Mouse (Mus musculus): ENCODE measurements at regions not wholly inside any gene's neighbourhood (a gene's known extent, or its start where the extent isn't known, plus 50 kb on each side); places are given as distances from the start of the nearest gene placed in this dataset.

DNA sequence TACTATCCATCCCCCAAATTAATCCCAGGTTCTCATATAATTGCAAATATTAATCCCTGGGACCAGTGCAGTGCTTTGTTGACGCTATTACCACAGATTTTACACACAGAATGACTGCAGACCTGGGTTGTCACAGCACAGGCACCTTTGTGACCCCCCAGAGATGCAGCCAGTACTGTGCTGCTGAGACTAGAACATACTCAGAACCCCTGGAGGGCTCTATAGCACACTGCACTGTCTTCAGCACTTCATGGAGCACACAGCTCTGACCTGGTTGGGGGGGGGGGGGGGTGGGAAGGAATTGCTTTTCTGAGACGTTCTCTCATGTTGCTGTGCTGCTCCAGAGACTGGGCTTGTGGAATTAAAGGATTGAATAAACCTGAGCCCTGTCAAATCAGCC is 154.9 kb upstream of the Gm34302 start:
- no peak for DNase-seq
- intact Hi-C loops (cut with DNase I; ENCODE audit: low total_unique reads), result no loop called here

DNA sequence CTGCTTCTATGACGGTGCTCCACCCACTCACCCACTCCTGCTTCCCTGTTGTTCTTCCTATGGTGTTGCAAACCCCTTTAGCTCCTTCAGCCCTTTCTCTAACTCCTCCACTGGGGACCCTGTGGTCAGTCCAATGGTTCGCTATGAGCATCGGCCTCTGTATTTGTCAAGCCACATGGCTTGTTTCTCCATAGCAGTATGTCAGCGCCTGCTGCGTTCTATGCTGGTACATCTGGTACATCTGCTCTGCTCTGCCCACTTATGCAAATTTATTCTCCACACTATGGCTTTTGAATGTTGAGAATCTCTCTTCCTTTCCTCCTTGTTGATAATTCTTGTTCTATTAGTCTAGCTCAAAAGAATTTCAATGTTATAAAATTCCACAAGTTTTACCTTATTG is 154.2 kb upstream of the Gm34302 start:
- DNase-seq, result no peak
- intact Hi-C loops (cut with DNase I; ENCODE audit: low total_unique reads), result no loop called here

DNA sequence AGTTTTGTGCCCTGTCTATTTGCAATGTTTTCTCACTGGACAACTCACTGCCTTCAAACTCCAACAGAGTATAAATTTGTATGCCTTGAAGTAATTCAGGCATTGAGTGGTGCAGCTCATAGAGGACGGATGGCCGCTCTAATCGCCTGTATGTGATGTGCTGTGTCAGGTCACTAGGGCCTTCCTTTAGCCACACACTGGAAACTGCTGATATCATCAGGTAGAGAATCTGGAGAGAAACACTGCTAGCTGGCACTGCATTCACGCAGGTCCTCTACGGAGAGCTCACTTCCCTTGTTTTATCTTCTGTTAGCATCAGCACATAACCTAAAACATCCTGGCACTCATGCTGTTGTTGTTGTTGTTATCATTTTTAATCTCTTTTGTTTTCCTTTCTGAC is 144.0 kb upstream of the Gm34302 start:
- DNase-seq, result no peak
- intact Hi-C loops (cut with DNase I; ENCODE audit: low total_unique reads), result no loop called here

DNA sequence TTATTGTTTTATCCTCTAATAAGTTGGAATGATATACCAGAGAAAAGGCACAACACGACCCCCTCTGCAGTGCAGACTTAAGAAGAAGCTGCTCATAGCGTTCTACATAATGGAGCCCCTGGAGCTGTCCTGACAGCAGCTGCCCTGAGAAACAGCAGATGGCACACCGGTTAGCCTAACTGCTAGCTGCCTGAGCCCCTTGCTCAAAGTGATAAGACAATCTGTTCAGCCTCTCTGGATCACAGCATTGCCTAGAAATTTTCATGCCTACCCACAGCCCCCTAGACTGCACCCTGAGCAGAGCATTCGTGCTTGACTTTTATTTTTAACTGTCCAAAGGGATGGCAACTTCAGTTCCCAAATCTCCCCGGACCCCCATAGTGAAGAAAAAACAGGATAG is 132.4 kb upstream of the Gm34302 start:
- intact Hi-C loops (cut with DNase I; ENCODE audit: low total_unique reads), result no loop called here
- DNase-seq, result no peak

DNA sequence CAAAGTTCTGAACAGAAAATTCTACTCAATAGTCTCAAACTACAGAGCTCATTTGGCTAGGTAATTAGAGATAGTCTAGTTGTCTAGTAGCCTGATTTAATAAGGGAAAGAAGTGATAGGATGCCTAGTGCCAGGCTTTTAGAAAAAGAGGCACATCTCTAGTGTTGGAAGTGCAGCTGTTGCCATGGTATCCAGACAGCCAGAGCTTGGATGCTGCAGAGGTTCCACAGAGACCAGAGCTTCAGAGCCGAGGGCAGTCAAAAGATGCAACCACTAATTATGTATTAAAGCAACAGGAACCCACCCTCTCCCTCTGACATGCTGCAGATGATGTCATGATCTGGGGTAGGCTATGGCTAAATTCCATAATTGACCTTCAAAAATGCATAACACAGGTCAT is 130.0 kb upstream of the Gm34302 start:
- DNase-seq, result no peak
- intact Hi-C loops (cut with DNase I; ENCODE audit: low total_unique reads), result no loop called here

DNA sequence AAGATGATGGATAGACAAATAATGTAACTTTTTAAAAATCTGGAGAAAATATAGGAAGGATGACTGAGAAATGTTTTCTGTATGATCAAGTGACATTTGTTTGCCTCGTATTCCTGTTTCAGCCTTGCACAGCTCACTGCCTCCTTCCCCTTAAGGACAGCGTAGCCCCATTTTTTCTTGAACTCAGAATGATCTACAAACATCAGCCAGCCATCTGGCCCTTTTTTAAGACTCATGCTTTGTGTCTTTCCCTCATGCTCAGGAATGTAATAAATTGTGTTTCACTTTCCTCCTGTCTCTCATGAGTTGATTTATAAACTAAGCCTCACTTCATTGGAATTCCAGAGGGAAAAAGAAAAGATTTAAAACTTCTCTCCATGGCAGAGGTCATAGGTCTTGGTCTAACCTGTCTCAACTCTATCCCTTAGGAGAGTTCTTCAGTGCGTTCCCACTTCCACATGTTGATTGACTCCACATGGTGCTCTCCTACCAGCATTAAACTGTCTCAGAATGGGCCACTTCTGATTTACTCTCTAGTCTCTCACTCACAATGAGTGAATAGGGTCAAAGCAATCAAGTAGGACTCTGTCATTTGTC is 129.2 kb upstream of the Gm34302 start:
- no peak for DNase-seq
- intact Hi-C loops (cut with DNase I; ENCODE audit: low total_unique reads), result no loop called here

DNA sequence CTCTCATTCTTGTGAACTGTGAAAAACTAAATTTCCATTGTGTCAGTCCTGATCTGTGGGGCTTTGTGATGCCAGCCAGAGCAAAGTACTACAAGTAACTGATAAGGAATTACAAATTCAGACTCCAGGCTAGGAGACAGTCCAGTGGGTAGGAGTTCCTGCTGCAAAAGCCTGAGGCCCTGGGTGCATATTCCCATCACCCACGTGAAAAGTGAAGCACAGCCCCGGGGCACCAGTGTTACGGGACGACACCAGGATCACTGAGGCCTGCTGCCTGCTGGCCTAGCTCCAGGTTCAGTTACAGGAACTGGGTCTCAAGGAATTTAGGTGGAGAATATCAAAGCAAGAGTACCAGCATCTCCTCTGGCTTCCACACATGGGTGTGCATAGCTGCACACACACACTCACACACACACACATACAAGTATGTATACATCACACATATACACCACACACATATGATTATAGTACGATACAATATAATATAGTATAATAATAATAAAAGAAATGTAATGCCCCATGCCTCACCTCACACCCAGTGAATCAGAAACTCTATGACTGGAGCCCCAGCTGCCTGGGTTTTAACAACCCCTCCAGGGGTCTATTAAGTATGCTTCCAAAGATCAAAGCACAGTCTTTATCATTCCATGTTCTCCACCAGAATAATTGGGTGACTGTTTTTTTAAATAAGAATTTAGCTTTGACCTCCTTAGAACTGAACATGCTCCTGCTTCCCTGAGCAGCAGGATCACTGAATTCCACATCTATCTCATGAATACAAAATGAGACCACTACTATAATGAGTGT is 126.6 kb upstream of the Gm34302 start:
- intact Hi-C loops (cut with DNase I; ENCODE audit: low total_unique reads), result no loop called here
- DNase-seq, result no peak

DNA sequence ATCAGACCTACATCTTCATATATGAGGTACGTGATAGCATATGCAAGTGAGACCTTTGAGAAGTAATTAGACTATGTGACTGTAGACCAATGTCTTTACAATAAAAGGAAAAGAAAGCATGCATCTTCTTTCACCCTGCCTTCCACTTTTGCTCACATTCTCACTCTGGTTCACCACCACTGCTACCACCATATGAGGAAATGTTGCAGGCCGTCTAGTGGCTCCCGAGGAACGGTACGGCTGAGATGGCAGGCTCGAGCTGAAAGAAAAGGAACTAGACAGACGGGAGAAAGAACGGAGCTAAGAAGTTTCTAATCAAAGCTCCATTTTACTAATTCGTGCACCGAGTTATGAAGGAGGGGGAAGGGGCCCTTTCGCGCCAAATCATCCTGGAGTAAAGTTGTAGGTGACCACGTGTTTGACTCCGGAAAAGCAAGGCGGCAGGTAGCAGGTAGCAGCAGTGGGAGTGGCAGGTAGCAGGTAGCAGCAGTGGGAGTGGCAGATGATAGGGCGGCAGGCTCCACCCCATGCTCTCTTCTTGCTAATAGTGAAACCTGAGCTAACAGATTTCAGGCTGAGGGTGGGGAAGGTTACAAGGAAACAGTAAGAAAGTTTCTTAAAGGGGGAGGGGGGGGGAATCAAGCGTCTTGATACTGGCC is 125.9 kb upstream of the Gm34302 start:
- intact Hi-C loops (cut with DNase I; ENCODE audit: low total_unique reads), result no loop called here
- no peak for DNase-seq

DNA sequence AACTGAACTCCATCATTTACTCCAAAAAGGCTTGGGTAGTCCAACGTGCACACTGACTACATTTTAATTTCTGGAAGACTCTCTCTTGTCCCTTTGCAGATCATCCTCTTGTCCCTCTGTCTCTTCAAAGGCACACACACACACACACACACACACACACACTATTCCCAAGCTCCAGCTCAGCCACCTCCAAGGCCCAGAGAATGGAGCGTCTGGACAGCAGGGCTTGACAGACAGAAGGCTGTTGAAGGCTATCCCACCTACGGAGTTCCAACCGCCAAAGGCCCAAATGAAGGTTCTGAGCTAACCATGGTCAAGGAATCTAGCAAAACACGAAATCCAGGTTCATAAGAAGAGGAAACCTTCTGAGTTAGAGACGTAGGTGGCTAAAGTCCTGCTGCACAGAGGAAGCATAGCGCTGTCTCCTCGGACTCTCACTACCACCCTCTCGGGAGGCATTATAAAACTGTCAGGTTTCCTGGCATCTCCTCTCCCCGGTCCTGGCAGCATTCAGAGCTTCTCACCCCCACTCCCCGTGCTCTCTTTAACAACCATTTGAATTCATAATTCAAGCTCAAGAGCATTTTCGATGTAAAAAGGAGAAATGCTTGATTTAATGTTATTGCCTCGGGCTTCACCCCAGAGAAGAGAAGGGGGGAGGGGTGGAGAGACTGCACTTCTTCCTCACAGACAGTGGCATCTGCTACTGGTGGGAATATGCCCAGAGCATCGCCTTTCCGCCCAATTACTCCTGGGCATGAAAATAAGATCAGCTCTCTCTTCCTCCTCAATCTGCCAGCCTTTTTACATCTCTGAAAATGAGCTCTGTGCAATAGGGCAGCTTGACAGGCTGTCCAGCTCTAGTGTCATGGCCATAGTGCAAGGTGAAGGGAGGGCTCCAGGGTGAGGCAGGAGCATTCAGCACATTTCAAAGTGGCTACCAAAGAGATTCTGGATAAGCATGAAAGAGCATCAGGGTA is 99.3 kb upstream of the Gm34302 start:
- intact Hi-C loops (cut with DNase I; ENCODE audit: low total_unique reads), result no loop called here
- no peak for DNase-seq

DNA sequence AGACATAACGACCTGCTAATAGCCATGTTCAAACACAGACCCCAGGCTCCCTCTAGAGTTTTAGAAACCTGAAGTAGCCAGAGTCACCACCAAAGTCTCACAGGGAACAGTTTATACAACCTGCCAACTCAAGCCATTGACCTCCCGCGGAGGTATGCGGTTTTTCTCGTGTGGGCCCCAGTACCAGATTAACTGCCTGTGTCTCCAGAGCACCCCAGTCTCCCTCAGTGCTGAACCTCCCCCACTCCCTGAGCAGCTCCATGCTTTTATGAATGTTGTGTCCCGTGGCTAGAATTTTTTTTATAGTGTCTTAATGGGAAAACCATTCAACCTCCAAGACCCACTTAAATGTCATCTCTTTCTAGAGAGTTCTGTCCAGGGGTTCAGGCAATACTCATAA is 98.5 kb upstream of the Gm34302 start:
- intact Hi-C loops (cut with DNase I; ENCODE audit: low total_unique reads), result no loop called here
- no peak for DNase-seq

DNA sequence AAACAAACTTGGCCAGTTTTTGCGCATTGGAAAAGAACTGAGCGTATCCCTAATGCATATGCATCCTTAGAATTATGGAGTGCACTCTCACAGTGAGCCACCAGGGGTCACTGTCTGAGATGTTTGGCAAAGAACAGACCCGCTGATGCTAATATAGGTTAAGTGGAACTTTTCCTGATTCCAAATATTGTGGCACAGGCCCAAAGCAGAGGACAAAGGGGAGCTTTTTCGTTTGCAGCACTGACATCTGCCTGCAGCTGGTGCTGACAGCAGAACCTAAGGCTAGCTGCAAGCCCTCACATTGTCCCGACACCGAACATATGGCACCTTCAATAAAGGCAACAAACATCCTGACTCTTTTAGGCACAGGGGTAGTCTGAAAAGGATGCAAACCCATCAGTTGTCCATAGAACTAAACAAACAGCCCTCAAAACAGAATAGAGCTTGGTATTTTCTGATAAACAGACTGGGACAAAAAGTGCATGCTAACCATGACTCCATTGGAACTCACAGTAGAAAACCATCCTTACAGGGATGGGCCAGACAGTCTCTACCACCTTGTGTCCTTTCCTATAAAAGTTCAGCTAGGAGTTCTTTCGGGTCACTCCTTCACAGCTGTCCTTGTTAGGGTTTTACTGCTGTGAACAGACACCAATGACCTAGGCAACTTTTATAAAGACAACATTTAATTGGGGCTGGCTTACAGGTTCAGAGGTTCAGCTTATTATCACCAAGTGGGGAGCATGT is 87.1 kb upstream of the Gm34302 start:
- peak; percentile 45 for DNase-seq
- intact Hi-C loops (cut with DNase I; ENCODE audit: low total_unique reads), result loop anchor here (5.0 kb wide), 1 partner anchor 297 kb away; no protein-coding TSS in a partner anchor

DNA sequence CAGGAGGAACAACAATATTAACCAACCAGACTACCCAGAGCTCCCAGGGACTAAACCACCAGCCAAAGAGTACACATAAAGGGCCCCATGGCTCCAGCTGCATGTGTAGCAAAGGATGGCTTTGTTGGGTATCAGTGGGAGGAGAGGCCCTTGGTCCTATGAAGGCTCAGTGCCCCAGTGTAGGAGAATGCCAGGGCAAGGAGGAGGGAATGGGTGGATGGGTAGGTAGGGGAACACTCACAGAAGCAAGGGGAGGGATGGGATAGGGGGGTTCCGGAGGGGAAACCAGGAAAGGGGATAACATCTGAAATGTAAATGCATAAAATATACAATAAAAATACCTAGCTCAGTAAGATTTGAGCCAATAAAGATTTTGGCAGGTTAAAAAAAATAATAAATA is 86.4 kb upstream of the Gm34302 start:
- intact Hi-C loops (cut with DNase I; ENCODE audit: low total_unique reads), result loop anchor here (5.0 kb wide), 1 partner anchor 297 kb away; no protein-coding TSS in a partner anchor
- no peak for DNase-seq

DNA sequence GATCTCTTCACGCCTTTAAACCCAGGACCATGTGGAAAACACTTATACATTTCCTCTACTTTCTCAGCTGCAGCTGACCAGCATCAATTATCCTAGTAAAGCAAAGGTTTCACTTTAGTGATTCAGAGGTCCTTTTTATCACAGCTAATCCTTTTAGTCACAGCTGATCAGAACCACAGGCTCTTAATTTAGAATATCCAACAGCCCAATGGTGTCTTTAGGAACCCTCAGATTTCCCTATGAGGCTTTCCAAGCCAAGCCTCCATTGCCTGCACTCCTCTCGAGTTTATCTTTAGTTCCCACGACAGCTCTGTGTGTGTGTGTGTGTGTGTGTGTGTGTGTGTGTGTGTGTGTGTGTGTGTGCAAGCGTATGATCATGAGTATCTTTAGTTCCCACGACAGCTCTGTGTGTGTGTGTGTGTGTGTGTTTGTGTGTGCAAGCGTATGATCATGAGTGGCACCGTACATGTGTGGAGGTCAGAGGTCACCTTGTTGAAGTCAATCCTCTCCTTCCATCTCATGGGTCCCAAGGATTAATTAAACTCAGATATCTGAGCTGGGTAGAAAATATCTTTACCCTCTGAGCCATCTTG is 85.4 kb upstream of the Gm34302 start:
- intact Hi-C loops (cut with DNase I; ENCODE audit: low total_unique reads), result no loop called here
- no peak for DNase-seq

DNA sequence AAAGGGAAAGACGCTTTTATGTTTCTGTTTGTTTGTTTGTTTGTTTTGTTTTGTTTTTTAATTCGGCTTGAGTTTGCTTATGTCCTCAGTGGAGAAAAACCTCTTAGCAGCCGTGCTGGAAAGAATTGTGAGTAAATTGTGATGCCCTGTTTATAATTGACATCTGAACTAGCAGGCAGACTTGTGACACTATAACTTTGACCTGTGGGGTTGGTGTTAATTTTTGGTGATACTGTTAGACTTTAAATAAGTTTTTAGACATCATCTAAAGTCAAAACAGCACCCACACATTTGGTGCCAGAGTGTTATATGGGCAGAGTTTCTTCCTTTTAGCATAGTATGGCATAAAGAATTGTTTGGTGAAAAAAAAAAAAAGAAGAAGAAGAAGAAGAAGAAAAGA is 84.0 kb upstream of the Gm34302 start:
- no peak for DNase-seq
- intact Hi-C loops (cut with DNase I; ENCODE audit: low total_unique reads), result no loop called here

DNA sequence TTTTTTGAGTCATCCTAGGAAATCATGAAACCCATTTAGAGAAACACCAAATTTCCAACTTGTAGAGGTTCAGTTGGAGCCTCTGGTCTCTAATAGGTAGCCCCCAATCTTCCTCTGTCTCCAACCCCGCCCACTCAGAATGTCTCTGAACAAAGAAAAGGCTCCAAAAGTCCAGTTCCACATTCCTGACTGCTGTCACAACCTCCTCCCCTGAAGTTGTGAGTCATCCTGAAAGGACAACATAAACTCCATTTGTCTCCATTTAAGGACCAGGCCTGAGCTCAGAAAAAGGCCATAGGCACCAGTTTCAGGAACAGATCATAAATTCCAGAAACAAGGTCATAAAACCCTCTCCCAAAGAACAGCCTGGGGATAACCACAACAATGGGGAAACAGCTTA is 79.4 kb upstream of the Gm34302 start:
- intact Hi-C loops (cut with DNase I; ENCODE audit: low total_unique reads), result no loop called here
- DNase-seq, result no peak

DNA sequence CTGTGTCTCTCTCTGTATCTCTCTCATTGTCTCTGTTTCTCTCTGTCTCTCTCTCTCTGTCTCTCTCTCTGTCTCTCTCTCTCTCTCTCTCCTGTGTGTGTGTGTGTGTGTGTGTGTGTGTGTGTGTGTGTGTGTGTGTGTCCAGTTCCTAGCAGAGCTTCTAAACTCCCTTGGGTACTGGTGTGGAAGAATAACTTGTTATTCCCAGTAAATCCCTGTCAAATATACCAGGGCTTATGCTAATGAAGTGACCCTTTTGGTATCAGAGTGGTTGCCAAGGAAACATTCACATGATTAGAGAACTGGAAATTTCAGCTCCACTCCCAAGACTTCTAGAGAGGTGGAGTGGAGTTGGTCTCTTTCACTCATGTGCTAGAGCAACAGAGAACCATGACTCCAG is 78.9 kb upstream of the Gm34302 start:
- DNase-seq, result no peak
- intact Hi-C loops (cut with DNase I; ENCODE audit: low total_unique reads), result no loop called here

DNA sequence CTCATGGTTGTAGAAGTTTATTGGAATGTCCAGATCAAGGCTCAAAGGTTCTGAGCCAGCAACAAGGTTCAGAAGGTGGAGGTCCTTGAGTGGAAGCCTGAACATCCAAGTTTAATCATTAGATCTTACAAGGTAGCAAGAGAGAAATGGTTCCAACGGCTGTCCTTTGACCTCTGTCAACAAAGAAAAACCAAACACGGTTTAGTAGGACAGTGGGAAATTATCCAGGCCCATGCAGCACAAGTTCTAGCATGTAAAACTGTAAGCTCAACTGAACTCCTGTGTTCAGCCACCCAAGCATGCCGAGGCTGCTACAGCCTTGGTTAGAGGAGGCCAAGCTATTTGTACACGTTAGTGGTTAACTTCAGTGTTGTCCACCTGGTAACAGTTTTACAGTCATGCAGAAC is 77.1 kb upstream of the Gm34302 start:
- intact Hi-C loops (cut with DNase I; ENCODE audit: low total_unique reads), result no loop called here

DNA sequence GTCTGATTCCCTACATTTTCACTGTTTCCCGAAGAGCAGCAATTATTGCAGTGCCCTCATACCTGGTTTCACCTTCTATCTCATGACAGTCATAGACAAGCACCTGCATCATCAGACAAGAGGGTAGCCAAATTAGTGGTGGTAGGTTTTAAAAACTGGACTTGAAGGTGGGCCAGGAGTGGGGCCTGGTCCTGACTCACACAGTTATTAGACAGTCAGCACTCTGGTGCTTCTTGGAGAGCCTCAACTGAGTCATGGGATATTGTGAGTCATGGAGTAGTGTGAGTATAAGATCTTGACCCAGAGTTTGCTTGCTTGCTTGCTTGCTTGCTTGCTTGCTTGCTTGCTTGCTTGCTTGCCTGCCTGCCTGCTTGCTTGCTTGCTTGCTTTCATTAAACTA is 73.1 kb upstream of the Gm34302 start:
- DNase-seq, result no peak
- intact Hi-C loops (cut with DNase I; ENCODE audit: low total_unique reads), result no loop called here

More for the DNA sequence above, 77.1 kb upstream of the Gm34302 start:
- no peak for DNase-seq

DNA sequence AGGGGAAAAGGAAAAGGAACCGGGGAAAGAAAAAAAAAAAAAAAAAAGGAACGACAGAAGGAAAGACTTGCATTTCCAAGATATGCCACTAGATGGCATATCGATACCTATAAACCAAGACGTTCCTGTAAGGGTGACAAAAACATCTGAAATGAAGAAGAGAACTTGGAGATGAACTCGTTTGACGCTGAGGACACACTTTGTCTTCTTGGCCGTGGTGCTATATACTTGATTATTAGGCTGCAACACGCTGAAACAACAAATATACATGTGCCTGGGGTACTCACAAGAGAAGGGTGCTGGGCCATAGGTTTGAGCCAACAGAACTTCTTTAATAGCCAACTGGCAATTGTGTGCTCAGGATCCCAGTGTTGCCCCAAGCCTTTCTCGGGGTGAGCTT is 71.2 kb upstream of the Gm34302 start:
- DNase-seq, result no peak
- intact Hi-C loops (cut with DNase I; ENCODE audit: low total_unique reads), result no loop called here
